Mouse (Mus musculus): ENCODE results near the gene Cycs.

DNA sequence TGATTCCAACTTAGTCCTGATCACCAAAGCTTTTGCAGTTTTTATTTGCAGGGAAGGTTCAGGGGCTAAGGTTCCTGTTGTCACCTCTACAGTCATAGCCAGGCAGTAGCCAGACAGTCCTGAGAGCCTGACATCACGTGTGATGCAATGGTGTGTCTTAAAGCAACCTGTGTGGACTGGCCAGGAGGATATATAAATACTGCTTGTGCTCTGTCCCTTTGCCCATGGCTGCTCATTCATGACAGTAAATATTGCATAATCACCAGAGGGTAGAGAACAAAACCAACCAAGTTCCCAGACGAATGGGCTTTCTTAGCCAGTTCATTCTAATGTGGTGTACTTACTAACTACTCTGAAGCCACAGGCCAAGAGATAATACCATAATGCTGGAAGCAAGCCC is 21.1 kb upstream of the Cycs start:
- no peak for TF ChIP-seq GATA1 (IDR thresholded peaks at IDR 0.05; ENCODE audit: borderline replicate concordance, low read length)
- no peak for TF ChIP-seq FLI1 (IDR thresholded peaks at IDR 0.05; ENCODE audit: low read length)
